Mouse (Mus musculus): ENCODE measurements around the gene Atp2a1. TPM values are rescaled to one million over a fixed set of nuclear protein-coding genes. Genes with fewer than 3 reads are reported as not detected.

The Atp2a1 gene
- polyA plus RNA-seq (2012; rRNA removed) = 2.4 and 2.6 TPM in 2 replicates

GRCm38 (mm10) chr7:126463004-126463403 is at the start of gene Atp2a1:
Gene Atp2a1, minus strand, starts transcription at chr7:126463108.
- Histone ChIP-seq H3K27me3 (ENCODE audit: control insufficient read depth, insufficient read depth, low read length) (no peaks in the 10 kb centered on the region), H3K27ac (ENCODE audit: insufficient read depth, low read length) (no peak within 1 kb of the TSS), H3K4me1 (ENCODE audit: control insufficient read depth, insufficient read depth, insufficient read length) (no peaks in the 10 kb centered on the region; the same call in 1 of the 2 replicates), H3K4me3 (ENCODE audit: extremely low read depth, insufficient read depth, insufficient read length) (no peak within 1 kb of the TSS), H3K36me3 (ENCODE audit: control insufficient read depth, insufficient read depth, low read length) (peaks cover 8% of the 10 kb centered on the region)
- DNase-seq (ENCODE audit: low read depth in 1 of 2, low spot score in 2 of 2) = no peak
- TF ChIP-seq POLR2A (IDR thresholded peaks at IDR 0.05; ENCODE audit: low read depth, low read length) (no peak), CTCF (IDR thresholded peaks at IDR 0.05; ENCODE audit: extremely low read depth, insufficient read depth, insufficient read length, insufficient replicate concordance) (no peak)
- WGBS = 66% methylated on average over 5 of the region's 5 CpGs

GRCm38 (mm10) chr7:126511287-126511686 is 48.4 kb upstream of the Atp2a1 start:
- WGBS = 81% methylated on average over 3 of the region's 3 CpGs
- no peaks in the 10 kb centered on the region for H3K4me1 ChIP-seq (ENCODE audit: control insufficient read depth, insufficient read depth, insufficient read length)
- TF ChIP-seq POLR2A (IDR thresholded peaks at IDR 0.05; ENCODE audit: low read depth, low read length) = no peak
- no peak for TF ChIP-seq CTCF (IDR thresholded peaks at IDR 0.05; ENCODE audit: extremely low read depth, insufficient read depth, insufficient read length, insufficient replicate concordance)
- no peaks in the 10 kb centered on the region for H3K27me3 ChIP-seq (ENCODE audit: control insufficient read depth, insufficient read depth, low read length)
- no peak for DNase-seq (ENCODE audit: low read depth in 1 of 2, low spot score in 2 of 2)
- no peak overlapping the region for H3K4me3 ChIP-seq (ENCODE audit: extremely low read depth, insufficient read depth, insufficient read length)
- no peaks in the 10 kb centered on the region for H3K36me3 ChIP-seq (ENCODE audit: control insufficient read depth, insufficient read depth, low read length)
- H3K27ac ChIP-seq (ENCODE audit: insufficient read depth, low read length) = no peak overlapping the region

- no peaks in the 10 kb centered on the region for H3K36me3 ChIP-seq (ENCODE audit: control insufficient read depth, insufficient read depth, low read length)
- no peak for DNase-seq (ENCODE audit: low read depth in 1 of 2, low spot score in 2 of 2)
- H3K4me1 ChIP-seq (ENCODE audit: control insufficient read depth, insufficient read depth, insufficient read length) = no peaks in the 10 kb centered on the region
- no peak overlapping the region for H3K27ac ChIP-seq (ENCODE audit: insufficient read depth, low read length)
- 89% methylated on average over 8 of the region's 8 CpGs for WGBS
- H3K27me3 ChIP-seq (ENCODE audit: control insufficient read depth, insufficient read depth, low read length) = no peaks in the 10 kb centered on the region
- no peak overlapping the region for H3K4me3 ChIP-seq (ENCODE audit: extremely low read depth, insufficient read depth, insufficient read length)
- no peak for TF ChIP-seq POLR2A (IDR thresholded peaks at IDR 0.05; ENCODE audit: low read depth, low read length)
- no peak for TF ChIP-seq CTCF (IDR thresholded peaks at IDR 0.05; ENCODE audit: extremely low read depth, insufficient read depth, insufficient read length, insufficient replicate concordance)
Observed at GRCm38 (mm10) chr7:126507126-126507778, 44.3 kb upstream of the Atp2a1 start.

GRCm38 (mm10) chr7:126504913-126505312 is 42.0 kb upstream of the Atp2a1 start:
- Histone ChIP-seq H3K27me3 (ENCODE audit: control insufficient read depth, insufficient read depth, low read length) (no peaks in the 10 kb centered on the region), H3K4me3 (ENCODE audit: extremely low read depth, insufficient read depth, insufficient read length) (no peak overlapping the region), H3K27ac (ENCODE audit: insufficient read depth, low read length) (no peak overlapping the region), H3K4me1 (ENCODE audit: control insufficient read depth, insufficient read depth, insufficient read length) (no peaks in the 10 kb centered on the region), H3K36me3 (ENCODE audit: control insufficient read depth, insufficient read depth, low read length) (peaks cover 11% of the 10 kb centered on the region)
- WGBS = 83% methylated on average over 2 of the region's 2 CpGs
- no peak for DNase-seq (ENCODE audit: low read depth in 1 of 2, low spot score in 2 of 2)
- TF ChIP-seq POLR2A (IDR thresholded peaks at IDR 0.05; ENCODE audit: low read depth, low read length) = no peak
- TF ChIP-seq CTCF (IDR thresholded peaks at IDR 0.05; ENCODE audit: extremely low read depth, insufficient read depth, insufficient read length, insufficient replicate concordance) = no peak

GRCm38 (mm10) chr7:126503273-126503878 is 40.5 kb upstream of the Atp2a1 start, which contains the start of gene Atxn2l:
Gene Atxn2l, minus strand, starts transcription at chr7:126503437.
- DNase-seq (ENCODE audit: low read depth in 1 of 2, low spot score in 2 of 2) = peak; percentile 97
- WGBS = under 1% methylated on average over 53 of the region's 72 CpGs
- H3K27ac ChIP-seq (ENCODE audit: insufficient read depth, low read length) = peak within 1 kb of the TSS; percentile 95
- TF ChIP-seq CTCF (IDR thresholded peaks at IDR 0.05; ENCODE audit: extremely low read depth, insufficient read depth, insufficient read length, insufficient replicate concordance) = peak; percentile 55
- peak; percentile 51; the same call in 1 of the 2 replicates for TF ChIP-seq POLR2A (IDR thresholded peaks at IDR 0.05; ENCODE audit: low read depth, low read length)
- no peaks in the 10 kb centered on the region for H3K4me1 ChIP-seq (ENCODE audit: control insufficient read depth, insufficient read depth, insufficient read length)
- peak within 1 kb of the TSS; percentile 99 for H3K4me3 ChIP-seq (ENCODE audit: extremely low read depth, insufficient read depth, insufficient read length)
- no peaks in the 10 kb centered on the region for H3K27me3 ChIP-seq (ENCODE audit: control insufficient read depth, insufficient read depth, low read length)
- peaks cover 18% of the 10 kb centered on the region for H3K36me3 ChIP-seq (ENCODE audit: control insufficient read depth, insufficient read depth, low read length)

GRCm38 (mm10) chr7:126502751-126503150 is 39.8 kb upstream of the Atp2a1 start:
- no peaks in the 10 kb centered on the region for H3K27me3 ChIP-seq (ENCODE audit: control insufficient read depth, insufficient read depth, low read length)
- WGBS = under 1% methylated on average over 40 of the region's 40 CpGs
- TF ChIP-seq CTCF (IDR thresholded peaks at IDR 0.05; ENCODE audit: extremely low read depth, insufficient read depth, insufficient read length, insufficient replicate concordance) (no peak), POLR2A (IDR thresholded peaks at IDR 0.05; ENCODE audit: low read depth, low read length) (no peak)
- no peaks in the 10 kb centered on the region for H3K4me1 ChIP-seq (ENCODE audit: control insufficient read depth, insufficient read depth, insufficient read length)
- peak overlapping the region; percentile 99 for H3K4me3 ChIP-seq (ENCODE audit: extremely low read depth, insufficient read depth, insufficient read length)
- no peak for DNase-seq (ENCODE audit: low read depth in 1 of 2, low spot score in 2 of 2)
- H3K36me3 ChIP-seq (ENCODE audit: control insufficient read depth, insufficient read depth, low read length) = peaks cover 23% of the 10 kb centered on the region
- H3K27ac ChIP-seq (ENCODE audit: insufficient read depth, low read length) = peak overlapping the region; percentile 95
